Mouse (Mus musculus): ENCODE measurements around the gene Olfr372. TPM values are rescaled to one million over a fixed set of nuclear protein-coding genes. Genes with fewer than 3 reads are reported as not detected.
"Not testable (repeated sequence)": the region's sequence is repeated elsewhere in the genome, so short reads cannot be mapped to it uniquely, and the experiment has no call there.

Olfr372 gene
- polyA plus RNA-seq, 1 experiment = not detected

GRCm38 (mm10) chr8:72018141-72018540, 22.9 kb upstream of the Olfr372 start:
- H3K27ac ChIP-seq (ENCODE audit: insufficient read depth, low read depth, low read length) = no peak overlapping the region
- no peak overlapping the region for H3K4me3 ChIP-seq (ENCODE audit: insufficient read depth, low read depth, low read length)
- H3K4me1 ChIP-seq (ENCODE audit: control insufficient read depth, insufficient read depth, low read length) = no peaks in the 10 kb centered on the region
- WGBS = 66% methylated on average over 2 of the region's 2 CpGs
- no peak for TF ChIP-seq POLR2A (IDR thresholded peaks at IDR 0.05; ENCODE audit: insufficient read depth, low read depth, low read length)
- no peak for TF ChIP-seq CTCF (IDR thresholded peaks at IDR 0.05; ENCODE audit: insufficient read depth, low read depth, low read length)

DNA sequence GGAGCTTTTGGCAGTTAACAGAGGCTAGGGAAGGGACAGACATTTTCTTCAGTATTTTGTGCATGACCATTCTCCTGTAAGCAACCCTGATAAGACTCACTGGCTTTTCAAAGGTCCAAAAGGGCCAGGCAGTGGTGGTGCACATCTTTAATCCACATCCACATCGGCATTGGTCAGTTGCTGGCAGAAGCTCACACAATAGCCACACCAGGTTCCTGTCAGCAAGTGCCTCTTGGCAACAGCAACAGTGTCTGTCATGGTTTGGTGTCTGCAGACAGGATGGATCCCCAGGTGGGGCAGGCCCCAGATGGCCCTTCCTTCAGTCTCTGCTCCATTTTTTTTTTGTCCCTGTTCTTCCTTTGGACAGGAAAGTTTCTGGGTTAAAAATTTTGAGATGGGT, 22.0 kb upstream of the Olfr372 start:
- WGBS = 81% methylated on average over 1 of the region's 1 CpGs
- H3K4me1 ChIP-seq (ENCODE audit: control insufficient read depth, insufficient read depth, low read length); H3K4me3 ChIP-seq (ENCODE audit: insufficient read depth, low read depth, low read length); H3K27ac ChIP-seq (ENCODE audit: insufficient read depth, low read depth, low read length): not testable (repeated sequence)

- Histone ChIP-seq H3K27ac (ENCODE audit: insufficient read depth, low read depth, low read length) (no peak overlapping the region), H3K4me1 (ENCODE audit: control insufficient read depth, insufficient read depth, low read length) (no peaks in the 10 kb centered on the region), H3K4me3 (ENCODE audit: insufficient read depth, low read depth, low read length) (no peak overlapping the region)
- TF ChIP-seq POLR2A (IDR thresholded peaks at IDR 0.05; ENCODE audit: insufficient read depth, low read depth, low read length) (no peak), CTCF (IDR thresholded peaks at IDR 0.05; ENCODE audit: insufficient read depth, low read depth, low read length) (no peak)
- WGBS = 57% methylated on average over 2 of the region's 2 CpGs
These were observed 21.2 kb upstream of the Olfr372 start for GRCm38 (mm10) chr8:72019816-72020215.

DNA sequence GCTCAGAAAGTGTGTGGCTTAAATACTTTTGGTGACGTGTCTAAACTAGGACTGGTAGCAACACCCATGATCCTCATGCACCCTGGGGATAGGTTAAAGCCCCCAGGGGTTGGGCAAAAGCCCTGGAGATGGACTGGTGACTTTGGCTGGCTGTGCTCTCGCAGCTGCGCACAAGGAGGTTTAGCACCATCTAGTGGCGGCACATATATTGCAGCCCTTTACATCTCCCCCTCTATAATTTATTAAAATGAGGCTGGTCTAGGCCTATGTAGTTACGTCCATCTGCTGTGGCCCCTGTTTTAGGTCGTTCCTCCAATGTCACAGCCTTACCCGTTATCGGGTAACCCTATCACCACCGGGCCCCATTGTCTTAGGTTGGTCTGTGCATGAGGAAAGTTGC, 16.1 kb upstream of the Olfr372 start:
- H3K4me1 ChIP-seq (ENCODE audit: control insufficient read depth, insufficient read depth, low read length); H3K4me3 ChIP-seq (ENCODE audit: insufficient read depth, low read depth, low read length); H3K27ac ChIP-seq (ENCODE audit: insufficient read depth, low read depth, low read length): not testable (repeated sequence)
- WGBS = 7% methylated on average over 5 of the region's 9 CpGs

- 22% methylated on average over 4 of the region's 4 CpGs for WGBS
- H3K4me3 ChIP-seq (ENCODE audit: insufficient read depth, low read depth, low read length); H3K4me1 ChIP-seq (ENCODE audit: control insufficient read depth, insufficient read depth, low read length): not testable (repeated sequence)
These were observed 8.1 kb upstream of the Olfr372 start for GRCm38 (mm10) chr8:72032926-72033325.

GRCm38 (mm10) chr8:72042493-72042892, 1.5 kb downstream of the Olfr372 start:
- 68% methylated on average over 1 of the region's 1 CpGs for WGBS
- Histone ChIP-seq H3K4me3 (ENCODE audit: insufficient read depth, low read depth, low read length) (no peak overlapping the region), H3K4me1 (ENCODE audit: control insufficient read depth, insufficient read depth, low read length) (no peaks in the 10 kb centered on the region), H3K27ac (ENCODE audit: insufficient read depth, low read depth, low read length) (no peak overlapping the region)
- no peak for TF ChIP-seq CTCF (IDR thresholded peaks at IDR 0.05; ENCODE audit: insufficient read depth, low read depth, low read length)
- TF ChIP-seq POLR2A (IDR thresholded peaks at IDR 0.05; ENCODE audit: insufficient read depth, low read depth, low read length) = no peak

More at GRCm38 (mm10) chr8:72032926-72033325, 8.1 kb upstream of the Olfr372 start:
- H3K27ac ChIP-seq (ENCODE audit: insufficient read depth, low read depth, low read length) = not testable (repeated sequence)

DNA sequence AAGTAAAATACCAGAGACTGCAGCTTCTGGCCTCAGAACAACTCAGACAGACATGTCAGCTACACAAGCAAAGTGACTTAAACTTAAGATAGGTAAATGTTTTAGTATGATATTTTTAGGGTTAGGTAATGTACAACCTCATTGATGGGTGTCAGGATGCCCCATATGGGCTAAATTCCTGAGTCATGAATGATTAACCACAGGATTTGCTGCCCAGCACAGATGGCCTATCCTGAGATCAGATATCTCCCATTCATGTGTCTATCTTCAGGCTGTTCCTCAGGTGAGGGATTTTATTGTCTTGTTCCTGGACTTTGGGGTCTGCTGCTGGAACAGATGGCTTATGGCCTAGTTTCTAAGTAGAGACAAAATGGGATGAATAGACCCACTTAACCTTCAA, 13.6 kb downstream of the Olfr372 start:
- H3K4me3 ChIP-seq (ENCODE audit: insufficient read depth, low read depth, low read length); H3K27ac ChIP-seq (ENCODE audit: insufficient read depth, low read depth, low read length); H3K4me1 ChIP-seq (ENCODE audit: control insufficient read depth, insufficient read depth, low read length): not testable (repeated sequence)

DNA sequence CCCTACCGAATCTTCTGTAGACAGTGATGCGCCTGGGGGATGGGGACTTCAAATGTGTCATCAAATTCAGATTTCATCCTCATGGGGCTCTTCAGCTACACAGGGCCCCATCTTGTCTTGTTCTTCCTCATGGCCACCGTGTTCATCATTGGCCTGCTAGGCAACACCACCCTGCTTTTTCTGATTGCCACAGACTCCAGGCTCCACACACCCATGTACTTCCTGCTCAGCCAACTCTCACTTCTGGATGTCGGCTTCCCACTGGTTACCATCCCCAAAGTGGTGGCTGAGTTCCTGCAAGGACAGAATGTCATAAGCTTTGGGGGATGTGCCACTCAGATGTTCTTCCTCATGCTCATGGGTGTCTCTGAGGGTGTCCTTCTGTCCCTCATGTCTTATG, 16.6 kb downstream of the Olfr372 start:
- 84% methylated on average over 3 of the region's 4 CpGs for WGBS
- not testable (repeated sequence) for H3K4me3 ChIP-seq (ENCODE audit: insufficient read depth, low read depth, low read length); H3K4me1 ChIP-seq (ENCODE audit: control insufficient read depth, insufficient read depth, low read length); H3K27ac ChIP-seq (ENCODE audit: insufficient read depth, low read depth, low read length)

DNA sequence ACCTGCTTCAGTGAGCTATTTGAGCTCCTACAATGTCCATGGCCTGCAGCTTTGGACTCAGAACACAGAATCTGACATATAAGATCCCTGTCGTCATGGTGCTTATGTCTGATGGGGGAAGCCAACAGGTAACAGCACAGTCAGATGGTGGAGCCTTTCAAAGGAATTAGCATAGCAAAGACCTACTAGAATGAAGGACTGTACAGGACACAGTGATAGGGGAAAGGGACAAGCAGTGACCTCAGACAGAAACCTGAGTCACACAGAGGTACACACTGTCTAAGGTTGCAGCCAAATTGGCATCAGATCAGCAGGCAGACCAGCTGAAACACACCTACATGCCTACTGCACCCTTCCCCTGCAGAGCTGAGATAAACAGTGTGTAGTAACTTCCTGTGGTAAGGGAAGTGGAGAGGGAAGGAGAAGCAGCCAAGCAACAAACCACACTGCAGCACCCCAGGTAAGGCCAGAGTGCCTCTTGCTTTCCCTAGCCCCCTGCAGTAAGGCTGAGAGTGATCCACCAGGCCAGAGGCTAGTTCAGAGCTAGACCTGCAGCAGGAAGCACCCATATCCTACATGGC, 25.9 kb downstream of the Olfr372 start:
- not testable (repeated sequence) for H3K27ac ChIP-seq (ENCODE audit: insufficient read depth, low read depth, low read length); H3K4me1 ChIP-seq (ENCODE audit: control insufficient read depth, insufficient read depth, low read length); H3K4me3 ChIP-seq (ENCODE audit: insufficient read depth, low read depth, low read length)
- 85% methylated on average over 1 of the region's 1 CpGs for WGBS

- not testable (repeated sequence) for H3K4me3 ChIP-seq (ENCODE audit: insufficient read depth, low read depth, low read length); H3K4me1 ChIP-seq (ENCODE audit: control insufficient read depth, insufficient read depth, low read length); H3K27ac ChIP-seq (ENCODE audit: insufficient read depth, low read depth, low read length)
These were observed 41.9 kb downstream of the Olfr372 start, which contains the start of gene Olfr373 for GRCm38 (mm10) chr8:72082877-72083276. Gene Olfr373 (plus strand): TSS chr8:72083177.

- H3K4me1 ChIP-seq (ENCODE audit: control insufficient read depth, insufficient read depth, low read length) = no peaks in the 10 kb centered on the region
- H3K4me3 ChIP-seq (ENCODE audit: insufficient read depth, low read depth, low read length) = no peak overlapping the region
- H3K27ac ChIP-seq (ENCODE audit: insufficient read depth, low read depth, low read length) = no peak overlapping the region
- 73% methylated on average over 5 of the region's 5 CpGs for WGBS
- TF ChIP-seq CTCF (IDR thresholded peaks at IDR 0.05; ENCODE audit: insufficient read depth, low read depth, low read length) (no peak), POLR2A (IDR thresholded peaks at IDR 0.05; ENCODE audit: insufficient read depth, low read depth, low read length) (no peak)
These were observed 43.7 kb downstream of the Olfr372 start for GRCm38 (mm10) chr8:72084744-72085143.

- H3K4me3 ChIP-seq (ENCODE audit: insufficient read depth, low read depth, low read length); H3K27ac ChIP-seq (ENCODE audit: insufficient read depth, low read depth, low read length); H3K4me1 ChIP-seq (ENCODE audit: control insufficient read depth, insufficient read depth, low read length): not testable (repeated sequence)
- 80% methylated on average over 3 of the region's 3 CpGs for WGBS
These were observed 46.6 kb downstream of the Olfr372 start for GRCm38 (mm10) chr8:72087611-72088010.

DNA sequence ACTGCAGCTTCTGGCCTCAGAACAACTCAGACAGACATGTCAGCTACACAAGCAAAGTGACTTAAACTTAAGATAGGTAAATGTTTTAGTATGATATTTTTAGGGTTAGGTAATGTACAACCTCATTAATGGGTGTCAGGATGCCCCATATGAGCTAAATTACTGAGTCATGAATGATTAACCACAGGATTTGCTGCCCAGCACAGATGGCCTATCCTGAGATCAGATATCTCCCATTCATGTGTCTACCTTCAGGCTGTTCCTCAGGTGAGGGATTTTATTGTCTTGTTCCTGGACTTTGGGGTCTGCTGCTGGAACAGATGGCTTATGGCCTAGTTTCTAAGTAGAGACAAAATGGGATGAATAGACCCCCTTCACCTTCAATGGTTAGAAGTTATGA, 55.7 kb downstream of the Olfr372 start:
- not testable (repeated sequence) for H3K4me3 ChIP-seq (ENCODE audit: insufficient read depth, low read depth, low read length); H3K4me1 ChIP-seq (ENCODE audit: control insufficient read depth, insufficient read depth, low read length); H3K27ac ChIP-seq (ENCODE audit: insufficient read depth, low read depth, low read length)

- H3K27ac ChIP-seq (ENCODE audit: insufficient read depth, low read depth, low read length); H3K4me3 ChIP-seq (ENCODE audit: insufficient read depth, low read depth, low read length); H3K4me1 ChIP-seq (ENCODE audit: control insufficient read depth, insufficient read depth, low read length): not testable (repeated sequence)
- WGBS = 58% methylated on average over 6 of the region's 7 CpGs
These were observed 58.5 kb downstream of the Olfr372 start for GRCm38 (mm10) chr8:72099377-72100103.
